9 mouse cellular contexts compared by ENCODE assay signal in genomic region chr1:194651987-194652386, GRCm38 (mm10). TPM values are rescaled to one million over a fixed set of nuclear protein-coding genes. Genes with fewer than 3 reads are reported as not detected.
DNase-seq lines count a peak whose midpoint lies in the region; ATAC-seq and TF ChIP-seq lines count a peak whose summit lies in the region.
"Had no signal": no experiment of that assay in that cellular context is flagged by ENCODE, and none has a peak within 500 bp of the region (broad histone marks: within the 10 kb centered on the region; RNA-seq: fewer than 3 reads in every experiment).

No protein-coding gene starts in this region.

- H3K9ac ChIP-seq in lung, embryonic 15.5 days = no peak overlapping the region
- H3K9ac ChIP-seq in midbrain, embryonic 11.5 days (ENCODE audit: low read length) = no peak overlapping the region

- H3K4me1 ChIP-seq in lung, embryonic 15.5 days = peaks cover 8% of the 10 kb centered on the region; the same call in 1 of the 2 replicates
- H3K4me1 ChIP-seq in midbrain, embryonic 11.5 days (ENCODE audit: control insufficient read depth, insufficient read depth, low read length) = no peaks in the 10 kb centered on the region

- no peak overlapping the region for H3K4me2 ChIP-seq in lung, embryonic 15.5 days
- no peak overlapping the region for H3K4me2 ChIP-seq in midbrain, embryonic 11.5 days

- DNase-seq in gastrocnemius, adult 2 months = peak; percentile 36
- no peak for DNase-seq in gastrocnemius, postnatal 4 days (ENCODE audit: low spot score in 2 of 2)
- DNase-seq in adrenal gland, postnatal 14 days = peak; percentile 57
- peak; percentile 59 for DNase-seq in heart, postnatal 25 days (ENCODE audit: low spot score)
- DNase-seq in midbrain, embryonic 11.5 days (ENCODE audit: low spot score, missing footprints) = no peak
- DNase-seq in cerebellum, adult 8-10 months = no peak
- DNase-seq: thymus, adult 2 months had no signal

- ATAC-seq in lung, embryonic 15.5 days (ENCODE audit: borderline replicate concordance, extremely low read depth, low FRiP score, low TSS enrichment) = peak; percentile 95
- ATAC-seq in midbrain, embryonic 11.5 days (ENCODE audit: low FRiP score) = no peak
- ATAC-seq in cerebellum, adult (ENCODE audit: insufficient number of reproducible peaks, low FRiP score, low TSS enrichment) = no peak

- intact Hi-C loops in gastrocnemius, adult 2 months (cut with DNase I) = no loop called here
- intact Hi-C loops in heart, postnatal 25 days (cut with DNase I) = no loop called here

- H3K4me3 ChIP-seq in gastrocnemius, adult 2 months = no peak overlapping the region
- no peak overlapping the region for H3K4me3 ChIP-seq in lung, embryonic 15.5 days
- no peak overlapping the region for H3K4me3 ChIP-seq in midbrain, embryonic 11.5 days (ENCODE audit: low read depth, low read length)

- no peaks in the 10 kb centered on the region for H3K27me3 ChIP-seq in lung, embryonic 15.5 days
- no peaks in the 10 kb centered on the region for H3K27me3 ChIP-seq in midbrain, embryonic 11.5 days (ENCODE audit: control insufficient read depth, insufficient read depth, low read length)

- H3K27ac ChIP-seq in gastrocnemius, adult 2 months = peak overlapping the region; percentile 83
- peak overlapping the region; percentile 82 for H3K27ac ChIP-seq in lung, embryonic 15.5 days
- no peak overlapping the region for H3K27ac ChIP-seq in midbrain, embryonic 11.5 days (ENCODE audit: low read depth, low read length)

- H3K36me3 ChIP-seq in lung, embryonic 15.5 days = peaks cover 22% of the 10 kb centered on the region; the same call in 1 of the 2 replicates
- H3K36me3 ChIP-seq in midbrain, embryonic 11.5 days (ENCODE audit: control insufficient read depth, insufficient read depth, low read length) = no peaks in the 10 kb centered on the region

- TF ChIP-seq CTCF in gastrocnemius, adult 2 months (IDR thresholded peaks at IDR 0.05) = no peak

- no peaks in the 10 kb centered on the region for H3K9me3 ChIP-seq in lung, embryonic 15.5 days
- H3K9me3 ChIP-seq in midbrain, embryonic 11.5 days (ENCODE audit: control insufficient read depth, low read length) = no peaks in the 10 kb centered on the region

- WGBS in lung, embryonic 15.5 days = 20% methylated on average over 3 of the region's 3 CpGs
- WGBS in midbrain, embryonic 11.5 days = 85% methylated on average over 3 of the region's 3 CpGs

RNA-seq across cellular contexts. Expression of gene Plxna2, which starts 34.0 kb away (rescaled TPM):
- total RNA-seq in gastrocnemius, adult 2 months (2021) = 10 to 100 TPM in 1 of 2 experiments, 1 to 10 TPM in 1; 6.6 to 13.2 TPM
- total RNA-seq in gastrocnemius, postnatal 4 days (2021) = 10 to 100 TPM; 27.2 to 31.9 TPM
- 15.2 and 17.3 TPM in 2 replicates for total RNA-seq in adrenal gland, postnatal 14 days (2021)
- 10 to 100 TPM; 25.8 to 26.7 TPM for total RNA-seq in heart, postnatal 25 days (2021)
- 7.9 and 8.5 TPM in 2 replicates for polyA plus RNA-seq in lung, embryonic 15.5 days (2015; fragmentation: Nextera tagmentation; extraction: Ambion mirVana)
- 10.6 and 10.7 TPM in 2 replicates for polyA plus RNA-seq in midbrain, embryonic 11.5 days (2014; fragmentation: Nextera tagmentation; extraction: Ambion mirVana)

Comparison
In these comparisons a context has a peak if more than half of its experiments do, and no peak if none do; other contexts are left out.
1. DNase-seq: peak in gastrocnemius, adult 2 months (single experiment), adrenal gland, postnatal 14 days (single experiment) and heart, postnatal 25 days (single experiment); none in gastrocnemius, postnatal 4 days (0 of 2), midbrain, embryonic 11.5 days (single experiment) and cerebellum, adult 8-10 months (single experiment).